Mouse (Mus musculus) right cerebral cortex, postnatal 14 days (tissue): ENCODE measurements around the gene Itsn2.
"Not testable (repeated sequence)": the region's sequence is repeated elsewhere in the genome, so short reads cannot be mapped to it uniquely, and the experiment has no call there.

ENCODE experiments used
- DNase-seq: peaks from one replicate; pipeline ENCODE4 v3.0.0; 2022

The Itsn2 gene

DNA sequence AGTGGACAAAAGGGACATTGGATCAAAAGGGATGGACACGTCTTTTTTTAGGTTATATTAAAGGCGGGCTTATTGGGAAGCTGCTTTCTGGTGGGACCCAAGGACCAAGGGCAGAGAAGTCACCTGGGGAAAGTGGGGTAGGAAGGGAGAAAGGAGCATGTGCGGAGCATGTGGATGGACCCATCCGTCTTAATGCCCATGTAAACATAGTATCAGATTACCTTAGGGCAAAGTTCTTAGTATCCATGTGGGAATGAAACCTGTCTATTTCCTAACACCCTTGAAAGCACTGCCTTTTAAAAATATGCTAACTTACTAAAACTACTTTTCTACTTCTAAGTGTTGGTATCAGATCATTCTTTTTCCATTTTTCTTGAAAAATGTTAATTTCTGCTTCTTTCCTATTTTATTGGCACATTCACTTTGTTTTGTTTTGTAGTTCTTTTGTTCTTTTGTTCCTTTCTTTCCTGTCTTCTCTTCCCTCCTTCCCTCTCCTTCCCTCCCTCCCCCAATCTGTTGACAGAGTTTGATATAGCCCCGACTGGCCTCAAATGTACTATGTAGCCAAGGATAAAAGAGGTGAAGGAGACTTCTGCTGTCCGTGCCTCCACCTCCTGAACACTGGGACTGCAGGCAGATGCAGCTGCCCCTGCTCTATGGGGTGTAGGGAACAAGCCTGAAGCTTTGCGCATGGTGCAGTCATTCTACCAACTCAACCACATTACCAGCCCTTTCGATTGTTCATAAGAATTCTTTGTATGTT, 6.4 kb downstream of the Itsn2 start:
- DNase-seq, result no peak

DNA sequence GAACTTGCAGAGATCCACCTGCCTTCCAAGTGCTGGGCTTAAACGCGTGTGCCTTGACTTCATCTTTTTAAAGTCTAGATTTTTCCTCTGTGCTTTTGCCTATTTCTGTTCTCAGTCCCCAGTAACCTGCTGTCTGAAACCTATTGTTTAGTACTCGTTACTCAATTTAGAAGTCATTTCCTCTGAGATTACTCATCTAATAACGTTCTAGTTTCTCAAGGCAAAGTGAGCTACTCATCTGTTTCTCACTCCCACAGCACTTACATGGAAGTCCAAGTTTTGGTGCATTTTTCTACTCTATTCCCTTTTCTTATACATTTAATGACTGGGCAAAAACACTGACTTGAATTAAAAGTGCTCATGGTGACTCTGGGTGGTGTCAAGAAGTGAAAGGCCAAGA, 7.3 kb downstream of the Itsn2 start:
- DNase-seq, result no peak

- DNase-seq, result no peak
Measured at GRCm38 (mm10) chr12:4606625-4607024, 14.2 kb downstream of the Itsn2 start.

DNA sequence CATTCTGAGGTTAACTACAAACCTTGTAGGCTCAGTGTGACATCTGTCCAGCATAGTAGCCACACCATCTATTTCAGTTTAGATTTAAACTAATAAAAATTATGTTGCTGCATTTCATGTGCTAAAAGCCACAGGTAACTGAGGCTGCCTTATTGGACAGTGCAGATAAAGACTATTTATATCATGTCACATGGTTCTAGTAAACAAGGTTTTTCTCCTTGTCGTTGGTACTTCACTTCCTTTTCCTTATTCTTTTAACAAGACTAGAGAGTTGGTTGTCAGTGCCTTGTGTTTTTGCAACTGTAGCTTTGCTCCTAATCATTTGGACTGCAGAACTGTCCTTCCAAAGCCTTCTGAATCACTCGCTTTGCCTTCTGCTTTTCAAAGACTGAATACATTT, 22.3 kb downstream of the Itsn2 start:
- DNase-seq, result no peak

- no peak for DNase-seq
Measured at GRCm38 (mm10) chr12:4624201-4624600, 31.8 kb downstream of the Itsn2 start.

- no peak for DNase-seq
Measured at GRCm38 (mm10) chr12:4632957-4633356, 40.5 kb downstream of the Itsn2 start.

DNA sequence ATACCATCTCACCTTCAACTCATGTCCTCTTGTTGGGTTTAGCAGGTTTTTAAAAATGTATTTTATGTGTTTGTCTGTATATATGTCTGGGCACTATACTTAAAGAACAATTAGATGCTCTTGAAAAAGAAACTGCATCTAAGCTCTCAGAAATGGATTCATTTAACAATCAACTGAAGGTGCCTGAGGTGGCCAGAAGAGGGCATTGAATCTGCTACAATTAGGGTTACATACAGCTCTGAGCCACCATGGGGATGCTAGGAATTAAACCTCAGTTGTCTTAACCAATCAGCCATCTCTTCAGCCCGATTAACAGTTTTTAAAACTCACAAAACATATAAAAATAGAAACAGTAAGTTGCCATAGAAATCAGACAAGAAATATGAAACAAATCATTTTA, 46.0 kb downstream of the Itsn2 start:
- DNase-seq, result no peak

- DNase-seq, result no peak
Measured at GRCm38 (mm10) chr12:4640737-4641136, 48.3 kb downstream of the Itsn2 start.

DNA sequence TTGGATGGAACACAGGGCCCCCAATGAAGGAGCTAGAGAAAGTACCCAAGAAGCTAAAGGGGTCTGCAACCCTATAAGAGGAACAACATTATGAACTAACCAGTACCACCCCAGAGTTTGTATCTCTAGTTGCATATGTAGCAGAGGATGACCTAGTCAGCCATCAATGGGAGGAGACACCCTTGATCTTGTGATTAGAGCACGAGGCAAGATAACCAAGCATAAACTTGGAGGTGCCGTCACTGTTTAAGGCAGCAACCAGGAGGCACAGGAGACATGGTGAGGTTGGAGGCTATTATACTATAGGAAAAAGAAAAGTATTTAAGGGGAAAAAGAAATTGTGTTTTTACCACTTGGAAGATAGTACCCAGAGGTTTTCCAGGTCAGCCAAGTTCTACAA, 64.4 kb downstream of the Itsn2 start:
- DNase-seq, result no peak

GRCm38 (mm10) chr12:4664929-4665674, 72.7 kb downstream of the Itsn2 start:
- no peak for DNase-seq

- DNase-seq, result no peak
Measured at GRCm38 (mm10) chr12:4665675-4666037, 73.2 kb downstream of the Itsn2 start.

DNA sequence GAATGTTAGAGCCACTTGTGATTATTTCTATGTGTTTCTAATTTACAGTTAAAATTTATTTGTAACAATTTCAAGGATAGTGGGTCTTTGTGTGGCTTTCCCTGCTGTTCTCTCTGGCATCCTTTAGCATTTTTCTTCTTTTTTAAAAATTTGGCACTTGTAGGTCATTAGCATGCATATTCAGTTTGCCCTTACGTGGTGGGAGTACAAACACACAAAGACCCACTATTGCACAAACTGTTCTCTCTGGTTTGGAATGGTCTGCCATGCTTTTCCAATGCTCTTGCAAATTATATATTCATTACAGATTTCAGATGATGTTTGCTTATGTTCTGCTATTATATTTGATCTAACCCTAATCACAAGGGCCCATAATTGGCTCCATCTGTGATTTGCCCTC, 83.9 kb downstream of the Itsn2 start:
- no peak for DNase-seq

GRCm38 (mm10) chr12:4679971-4680370, 87.5 kb downstream of the Itsn2 start:
- DNase-seq, result no peak

DNA sequence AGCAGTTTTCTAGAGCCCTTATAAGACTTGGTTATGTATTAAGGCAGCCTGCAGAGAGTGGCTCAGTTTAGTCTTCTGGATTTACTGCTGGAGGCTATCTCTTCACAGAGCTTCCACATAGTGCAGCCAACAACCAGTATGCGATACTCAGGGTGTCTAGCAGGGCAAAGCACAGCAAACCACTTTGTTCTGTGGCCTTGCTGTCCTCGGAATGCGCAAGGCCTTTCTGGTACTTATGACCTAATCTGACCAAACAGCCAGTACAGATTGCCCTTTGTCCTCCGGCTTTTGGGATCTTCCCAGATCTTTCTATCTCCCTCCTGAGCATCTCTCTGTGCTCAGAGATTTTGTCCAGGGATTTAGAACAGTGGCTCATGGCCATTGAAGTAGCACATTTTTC, 93.0 kb downstream of the Itsn2 start:
- DNase-seq, result no peak

- DNase-seq, result no peak
Measured at GRCm38 (mm10) chr12:4688386-4688785, 95.9 kb downstream of the Itsn2 start.

GRCm38 (mm10) chr12:4689341-4689740, 96.9 kb downstream of the Itsn2 start:
- no peak for DNase-seq

GRCm38 (mm10) chr12:4691193-4691592, 98.8 kb downstream of the Itsn2 start:
- no peak for DNase-seq

DNA sequence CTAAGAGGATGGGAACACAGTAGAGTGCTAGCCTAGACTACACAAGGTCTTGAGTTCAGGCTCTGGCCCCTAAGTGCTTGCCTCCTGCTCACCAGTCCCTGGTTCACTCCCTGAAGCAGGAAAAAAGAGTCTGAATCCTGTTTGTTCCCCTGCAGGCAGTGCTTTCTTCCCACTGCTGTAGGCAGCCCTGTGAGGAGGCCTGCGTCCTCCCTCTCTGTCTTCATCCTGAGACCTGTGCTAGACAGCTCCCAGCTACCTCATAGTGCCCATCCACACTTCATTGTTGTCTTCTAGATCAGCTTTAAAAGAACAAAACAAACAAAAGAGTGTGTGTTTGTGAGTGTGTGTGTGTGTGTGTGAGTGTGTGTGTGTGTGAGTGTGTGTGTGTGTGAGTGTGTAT, 102.1 kb downstream of the Itsn2 start:
- DNase-seq, result no peak

DNA sequence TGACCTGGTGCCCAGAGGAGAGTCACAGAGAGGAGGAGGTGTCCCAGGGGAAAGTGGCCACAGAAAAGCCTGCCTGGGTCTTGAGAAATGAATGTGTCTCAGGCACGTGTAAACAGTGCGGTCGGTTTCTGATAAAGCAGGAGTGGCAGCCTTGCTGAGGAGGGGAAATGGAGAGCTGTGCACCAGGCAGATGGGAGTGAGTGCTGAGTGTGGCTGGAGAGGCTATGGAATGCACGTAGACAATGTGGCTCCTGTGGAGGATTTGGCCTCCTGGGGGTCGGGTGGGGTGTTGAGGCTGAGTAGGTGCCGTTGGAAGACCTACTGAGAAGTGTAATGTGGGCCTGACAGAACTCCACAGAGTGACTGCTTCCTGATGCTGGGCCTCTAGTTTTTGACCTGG, 113.2 kb downstream of the Itsn2 start:
- DNase-seq, result not testable (repeated sequence)

- no peak for DNase-seq
Measured at GRCm38 (mm10) chr12:4706175-4706574, 113.7 kb downstream of the Itsn2 start.

- DNase-seq, result no peak
Measured at GRCm38 (mm10) chr12:4706901-4707300, 114.5 kb downstream of the Itsn2 start.

- no peak for DNase-seq
Measured at GRCm38 (mm10) chr12:4707488-4708017, 115.1 kb downstream of the Itsn2 start.

DNA sequence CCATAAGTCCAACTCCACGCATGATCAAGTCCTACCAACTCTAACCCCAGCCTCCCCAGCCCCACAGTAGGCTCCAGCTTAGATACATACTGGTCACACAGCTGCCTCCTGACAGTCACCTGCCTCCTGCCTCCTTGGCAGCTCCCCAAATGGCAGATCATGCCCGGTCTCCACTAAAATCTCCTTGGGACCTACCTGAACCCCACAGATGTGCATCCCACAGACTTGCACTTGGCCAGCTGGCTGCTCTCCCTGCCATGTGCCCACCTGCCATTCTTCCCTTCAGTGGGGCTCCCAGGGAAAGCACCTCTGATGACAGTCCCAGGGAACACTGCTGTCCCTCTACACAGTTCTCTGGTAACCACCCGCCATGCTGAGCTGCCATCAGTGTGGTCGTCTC, 115.9 kb downstream of the Itsn2 start:
- no peak for DNase-seq

DNA sequence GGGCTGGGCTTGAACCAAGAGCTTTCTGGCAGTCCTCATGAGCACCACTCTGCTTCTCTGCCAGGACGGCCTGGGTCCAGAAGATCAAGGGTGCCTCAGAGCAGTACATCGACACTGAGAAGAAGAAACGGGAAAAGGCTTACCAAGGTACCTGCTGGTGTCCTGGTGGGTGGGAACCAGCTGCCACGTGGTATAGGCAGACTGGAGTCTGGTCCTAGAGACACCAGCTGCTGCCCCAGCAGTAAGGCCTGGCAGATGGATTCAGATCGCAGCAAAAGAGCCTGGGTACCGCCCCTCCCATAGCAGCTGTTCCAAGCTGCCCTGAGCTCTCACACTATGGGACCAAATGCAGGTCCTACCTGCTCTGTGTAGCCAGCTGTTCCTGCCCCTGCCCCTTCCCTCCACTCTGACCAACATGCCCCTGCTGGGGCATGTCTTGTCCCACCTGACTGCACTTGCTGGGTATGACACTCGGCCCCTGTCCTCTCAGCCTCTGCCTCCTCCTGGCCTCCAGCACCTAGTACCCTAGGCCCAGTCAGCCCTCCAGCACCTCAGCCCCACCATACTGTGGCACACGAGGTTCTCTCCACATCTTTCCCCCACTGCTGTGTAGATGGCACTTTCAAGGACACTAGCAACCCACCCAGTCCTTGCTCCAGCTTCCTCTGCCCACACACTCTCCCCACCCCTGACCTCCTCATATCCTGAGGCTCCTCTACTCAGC, 116.6 kb downstream of the Itsn2 start:
- DNase-seq, result no peak
